Mouse (Mus musculus): ENCODE results near the gene Prdm4.

DNA sequence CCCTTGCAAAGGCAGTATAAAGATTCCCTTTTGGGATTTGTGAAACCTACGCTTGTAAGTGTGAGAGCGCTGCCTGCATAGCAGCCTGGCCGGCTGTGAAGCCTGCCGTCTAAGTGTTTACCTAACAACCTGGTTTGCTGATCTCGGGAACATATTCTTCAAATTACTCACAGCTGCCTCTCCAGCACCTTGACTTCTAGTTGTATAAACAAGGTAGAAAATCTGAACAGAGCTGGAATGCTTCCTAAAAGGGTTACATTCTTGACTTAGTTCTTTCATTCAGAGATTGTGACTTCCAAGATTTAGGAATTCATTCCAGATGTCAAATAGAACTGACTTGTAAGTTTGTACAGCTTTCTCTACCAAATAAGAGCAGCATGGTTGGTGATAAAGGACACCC, 41.1 kb downstream of the Prdm4 start:
- TF ChIP-seq TBP (conservative IDR thresholded peaks at IDR 0.05; ENCODE audit: low read depth, low read length), result no peak
- TF ChIP-seq CTCF (conservative IDR thresholded peaks at IDR 0.05 in 1 of 2, IDR thresholded peaks at IDR 0.05 in 1 of 2; ENCODE audit: low read depth in 2 of 2, low read length in 2 of 2), result no peak
- TF ChIP-seq JUND (conservative IDR thresholded peaks at IDR 0.05; ENCODE audit: low read depth, low read length), result no peak
- TF ChIP-seq USF1 (IDR thresholded peaks at IDR 0.05; ENCODE audit: low read depth, low read length), result no peak
- TF ChIP-seq POLR2AphosphoS2 (IDR thresholded peaks at IDR 0.05; ENCODE audit: low read depth, low read length), result no peak
- no peak for TF ChIP-seq MAX (IDR thresholded peaks at IDR 0.05; ENCODE audit: low read length)
